24 mouse cellular contexts compared by ENCODE assay signal in the genomic region with DNA sequence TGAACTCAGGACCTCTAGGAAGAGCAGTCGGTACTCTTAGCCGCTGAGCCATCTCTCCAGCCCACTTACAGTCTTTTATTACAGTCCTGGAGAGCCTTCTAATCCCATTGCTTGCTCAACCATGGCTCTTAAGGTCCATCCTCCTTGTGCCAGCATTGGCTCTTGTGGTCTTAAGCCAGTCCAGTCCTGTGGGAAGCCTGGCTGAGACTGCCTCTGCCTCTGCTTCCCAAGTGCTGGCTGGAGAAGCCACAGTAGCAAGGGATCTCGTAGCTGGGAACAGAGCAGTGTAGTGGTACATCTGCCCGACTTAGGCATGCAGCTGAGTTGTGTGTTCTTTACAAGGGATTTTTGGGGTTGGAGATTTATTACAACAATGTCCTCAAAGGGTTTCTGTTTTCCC. TPM values are rescaled to one million over a fixed set of nuclear protein-coding genes. Genes with fewer than 3 reads are reported as not detected.
A peak's percentile ranks its signal among the peaks of the same experiment; 100 is the strongest.
DNase-seq lines count a peak whose midpoint lies in the region; ATAC-seq lines count a peak whose summit lies in the region.
"Had no signal": no experiment of that assay in that cellular context is flagged by ENCODE, and none has a peak within 500 bp of the region (broad histone marks: within the 10 kb centered on the region; RNA-seq: fewer than 3 reads in every experiment).

No protein-coding gene starts in this region.

- H3K4me1 ChIP-seq in liver, embryonic 12.5 days: peaks cover 26% of the 10 kb centered on the region
- H3K4me1 ChIP-seq: embryonic facial prominence, embryonic 10.5 days; embryonic facial prominence, embryonic 13.5 days; forebrain, embryonic 12.5 days; forebrain, embryonic 15.5 days; hindbrain, embryonic 12.5 days; hindbrain, embryonic 15.5 days had no signal

- peak; percentile 20 for DNase-seq in adrenal gland, postnatal 10 days
- no peak for DNase-seq in adrenal gland, postnatal 25 days
- peak; percentile 4 for DNase-seq in lung, postnatal 36 days
- DNase-seq in lung, adult 18-20 months: no peak
- peak; percentile 91 for DNase-seq in fat pad, adult 2 months (ENCODE audit: extremely low read depth, low read depth, low spot score)
- peak; percentile 27 for DNase-seq in skeletal muscle tissue, adult 2 months (ENCODE audit: low read depth, low spot score)
- no peak for DNase-seq in layer of hippocampus, adult 8-10 months (ENCODE audit: low spot score in 2 of 2)
- DNase-seq: adrenal gland, postnatal 14 days; cerebellum, adult 11-12 months; cerebellum, adult 8-10 months; cerebellum, postnatal 10 days; cerebellum, postnatal 36 days; embryo, embryonic 11 days; gastrocnemius, postnatal 10 days; heart, adult 2 months had no signal

- no peak overlapping the region for H3K27ac ChIP-seq in liver, embryonic 12.5 days
- H3K27ac ChIP-seq: embryonic facial prominence, embryonic 10.5 days; embryonic facial prominence, embryonic 13.5 days; forebrain, embryonic 12.5 days; forebrain, embryonic 15.5 days; heart, embryonic 10.5 days; hindbrain, embryonic 12.5 days; hindbrain, embryonic 15.5 days had no signal

- 0 out of 2 replicates have a peak, but pooled peaks cover 3% of the 10 kb centered on the region for H3K9me3 ChIP-seq in liver, embryonic 12.5 days (replicated peaks)
- H3K9me3 ChIP-seq: embryonic facial prominence, embryonic 10.5 days; embryonic facial prominence, embryonic 13.5 days; forebrain, embryonic 12.5 days; forebrain, embryonic 15.5 days; heart, embryonic 10.5 days; hindbrain, embryonic 12.5 days; hindbrain, embryonic 15.5 days had no signal

- H3K4me2 ChIP-seq in liver, embryonic 12.5 days: no peak overlapping the region
- H3K4me2 ChIP-seq: embryonic facial prominence, embryonic 13.5 days; forebrain, embryonic 12.5 days; forebrain, embryonic 15.5 days; hindbrain, embryonic 12.5 days; hindbrain, embryonic 15.5 days had no signal

- no peak for ATAC-seq in liver, embryonic 12.5 days
- ATAC-seq: activated CD4-positive, CD25-positive, alpha-beta regulatory T cell, adult 4 months; forebrain, embryonic 15.5 days had no signal

- H3K36me3 ChIP-seq in liver, embryonic 12.5 days: peaks cover 100% of the 10 kb centered on the region
- H3K36me3 ChIP-seq: forebrain, embryonic 15.5 days; hindbrain, embryonic 15.5 days had no signal

- H3K27me3 ChIP-seq in liver, embryonic 12.5 days (replicated peaks): no peaks in the 10 kb centered on the region
- H3K27me3 ChIP-seq: embryonic facial prominence, embryonic 13.5 days; forebrain, embryonic 12.5 days; forebrain, embryonic 15.5 days; hindbrain, embryonic 12.5 days; hindbrain, embryonic 15.5 days had no signal

- H3K9ac ChIP-seq in liver, embryonic 12.5 days: no peak overlapping the region
- H3K9ac ChIP-seq: embryonic facial prominence, embryonic 13.5 days; forebrain, embryonic 12.5 days; forebrain, embryonic 15.5 days; hindbrain, embryonic 12.5 days; hindbrain, embryonic 15.5 days had no signal

- WGBS in liver, embryonic 12.5 days (ENCODE audit: insufficient replicate concordance): 87% methylated on average over 4 of the region's 4 CpGs

- no peak overlapping the region for H3K4me3 ChIP-seq in liver, embryonic 12.5 days
- H3K4me3 ChIP-seq: embryonic facial prominence, embryonic 10.5 days; embryonic facial prominence, embryonic 13.5 days; forebrain, embryonic 12.5 days; forebrain, embryonic 15.5 days; heart, adult 2 months; heart, embryonic 10.5 days; hindbrain, embryonic 12.5 days; hindbrain, embryonic 15.5 days had no signal

RNA-seq across cellular contexts. Expression of gene Arfgap3, which starts 32.4 kb away (rescaled TPM):
- 10 to 100 TPM; 24.0 to 24.7 TPM for total RNA-seq in adrenal gland, postnatal 10 days (2021)
- 25.0 and 29.6 TPM in 2 replicates for total RNA-seq in adrenal gland, postnatal 25 days (2021)
- 10 to 100 TPM; 16.1 to 23.7 (median 20.0) TPM for total RNA-seq in layer of hippocampus, adult 8-10 months (2022)
- polyA plus RNA-seq in liver, embryonic 12.5 days (2016; fragmentation: Nextera tagmentation; extraction: Ambion mirVana): 16.2 and 19.9 TPM in 2 replicates

Comparison
In these comparisons a context has a peak if more than half of its experiments do, and no peak if none do; other contexts are left out.
1. DNase-seq: peak in adrenal gland, postnatal 10 days (single experiment), lung, postnatal 36 days (single experiment), fat pad, adult 2 months (single experiment) and skeletal muscle tissue, adult 2 months (single experiment); none in adrenal gland, postnatal 25 days (single experiment), lung, adult 18-20 months (0 of 2) and layer of hippocampus, adult 8-10 months (0 of 2).